Mouse (Mus musculus) liver, adult 2 months (tissue): ENCODE data around the gene Oasl2. TPM values are rescaled to one million over a fixed set of nuclear protein-coding genes. Genes with fewer than 3 reads are reported as not detected.
"Not testable (repeated sequence)": the region's sequence is repeated elsewhere in the genome, so short reads cannot be mapped to it uniquely, and the experiment has no call there.

Experiments used
- DNase-seq: peaks from one replicate; pipeline ENCODE4 v3.0.0-alpha.2; 2011; ENCODE audit warnings: low read depth, low spot score; ENCODE audit errors: extremely low read depth
- H3K27ac ChIP-seq: fragments of 200-500 bp; replicated peaks from 2 replicates; pipeline ENCODE4 v1.5.1; 2012; ENCODE audit warnings: low read depth, mild to moderate bottlenecking, control low read depth, inconsistent platforms, low read length; ENCODE audit not compliant: insufficient read depth
- H3K27me3 ChIP-seq: fragments of 200-500 bp; 2 replicates; pipeline ENCODE4 v1.6.1; 2012; ENCODE audit warnings: mild to moderate bottlenecking, moderate library complexity, low read length, inconsistent platforms; ENCODE audit not compliant: control insufficient read depth, insufficient read depth
- H3K36me3 ChIP-seq: fragments of 200-500 bp; 2 replicates; pipeline ENCODE4 v1.6.1; 2012; ENCODE audit warnings: low read length, inconsistent platforms; ENCODE audit not compliant: control insufficient read depth, insufficient read depth
- H3K4me1 ChIP-seq: fragments of 200-500 bp; 2 replicates; pipeline ENCODE4 v1.6.1; 2011; ENCODE audit warnings: low read length; ENCODE audit not compliant: control insufficient read depth, insufficient read depth
- H3K4me3 ChIP-seq: fragments of 200-500 bp; 2 replicates; pipeline ENCODE4 v1.5.1; 2011; ENCODE audit warnings: low read depth, mild to moderate bottlenecking, control low read depth, low read length, moderate library complexity; ENCODE audit not compliant: insufficient read depth
- H3K79me2 ChIP-seq: fragments of 200-500 bp; 2 replicates; pipeline ENCODE4 v1.6.1; 2012; ENCODE audit warnings: inconsistent platforms, mild to moderate bottlenecking, low read length, moderate library complexity; ENCODE audit not compliant: control insufficient read depth, insufficient read depth
- H3K9ac ChIP-seq: fragments of 200-500 bp; 2 replicates; pipeline ENCODE4 v1.6.1; 2012; ENCODE audit warnings: low read depth, mild to moderate bottlenecking, control low read depth, inconsistent platforms, low read length
- CTCF ChIP-seq: fragments of 200-500 bp; IDR thresholded peaks from 2 replicates; pipeline ENCODE4 v1.5.1; 2011; ENCODE audit warnings: low read depth, low read length, control low read depth
- POLR2A ChIP-seq: fragments of 200-500 bp; IDR thresholded peaks from 2 replicates; pipeline ENCODE4 v1.6.1; 2011; ENCODE audit warnings: low read length, control low read depth; ENCODE audit not compliant: insufficient read depth; ENCODE audit errors: extremely low read depth
- WGBS: fragments of 180-500 bp; shearing (Covaris S2); methylation state at CpG from one replicate; pipeline ENCODE4 v1.1.7; 2018; 5-methylcytosine and 5-hydroxymethylcytosine counted together
- polyA plus RNA-seq: library from polyadenylated mRNA; depleted of rRNA; stranded (reverse); fragments of >200 nt; gene quantifications from 2 replicates; pipeline ENCODE4 v1.2.3, GENCODE M21; 2012; rRNA removed
- total RNA-seq: library from RNA; depleted of rRNA; stranded (reverse); fragments of >200 nt; gene quantifications from 2 replicates; pipeline ENCODE4 v1.2.3, GENCODE M21; 2014; rRNA removed

Gene Oasl2
- total RNA-seq (4.1 and 6.3 TPM in 2 replicates), polyA plus RNA-seq (1.5 and 4.2 TPM in 2 replicates)

GRCm38 (mm10) chr5:114896688-114897373 lies at the start of gene Oasl2:
Oasl2 (plus strand) TSS chr5:114896936.
- H3K27ac ChIP-seq: peak within 1 kb of the TSS; percentile 76

GRCm38 (mm10) chr5:114851565-114852236 lies 45.0 kb upstream of the Oasl2 start:
- Histone ChIP-seq H3K79me2 (no peaks in the 10 kb centered on the region), H3K27me3 (no peaks in the 10 kb centered on the region), H3K9ac (no peak overlapping the region), H3K4me3 (no peak overlapping the region), H3K36me3 (no peaks in the 10 kb centered on the region), H3K27ac (no peak overlapping the region), H3K4me1 (no peaks in the 10 kb centered on the region)
- TF ChIP-seq CTCF (no peak), POLR2A (no peak)
- DNase-seq: no peak
- WGBS: 85% methylated on average over 20 of the region's 20 CpGs

More at GRCm38 (mm10) chr5:114896688-114897373, at the start of gene Oasl2:
- no peak for DNase-seq
- peak within 1 kb of the TSS; percentile 52 for H3K4me3 ChIP-seq
- H3K36me3 ChIP-seq: no peaks in the 10 kb centered on the region
- 62% methylated on average over 13 of the region's 13 CpGs for WGBS
- TF ChIP-seq CTCF (no peak), POLR2A (no peak)
- H3K79me2 ChIP-seq: no peaks in the 10 kb centered on the region
- no peaks in the 10 kb centered on the region for H3K4me1 ChIP-seq
- peak within 1 kb of the TSS; percentile 65 for H3K9ac ChIP-seq
- H3K27me3 ChIP-seq: no peaks in the 10 kb centered on the region

GRCm38 (mm10) chr5:114853364-114853763 lies 43.4 kb upstream of the Oasl2 start, which contains the start of gene 4930519G04Rik:
4930519G04Rik (plus strand) TSS chr5:114853664.
- H3K27me3 ChIP-seq, H3K4me3 ChIP-seq, H3K79me2 ChIP-seq, H3K36me3 ChIP-seq, H3K27ac ChIP-seq, H3K9ac ChIP-seq, DNase-seq, H3K4me1 ChIP-seq: not testable (repeated sequence)
- WGBS: 86% methylated on average over 3 of the region's 5 CpGs

- no peak for TF ChIP-seq CTCF
- no peak within 1 kb of the TSS for H3K27ac ChIP-seq
- DNase-seq: no peak
- H3K27me3 ChIP-seq: no peaks in the 10 kb centered on the region
- no peak within 1 kb of the TSS for H3K9ac ChIP-seq
- H3K4me1 ChIP-seq: no peaks in the 10 kb centered on the region
- H3K79me2 ChIP-seq: no peaks in the 10 kb centered on the region
- H3K4me3 ChIP-seq: no peak within 1 kb of the TSS
- 80% methylated on average over 12 of the region's 12 CpGs for WGBS
- H3K36me3 ChIP-seq: no peaks in the 10 kb centered on the region
Measured at GRCm38 (mm10) chr5:114858582-114858981, 38.2 kb upstream of the Oasl2 start, which contains the start of gene Gm9936. Gm9936 (minus strand) TSS chr5:114858682.

- H3K79me2 ChIP-seq: no peaks in the 10 kb centered on the region
Measured at GRCm38 (mm10) chr5:114859253-114859652, 37.5 kb upstream of the Oasl2 start.

GRCm38 (mm10) chr5:114861730-114862129 lies 35.0 kb upstream of the Oasl2 start:
- H3K36me3 ChIP-seq: no peaks in the 10 kb centered on the region
- no peaks in the 10 kb centered on the region for H3K27me3 ChIP-seq
- H3K4me1 ChIP-seq: no peaks in the 10 kb centered on the region
- H3K79me2 ChIP-seq: no peaks in the 10 kb centered on the region
- WGBS: 27% methylated on average over 6 of the region's 6 CpGs
- H3K9ac ChIP-seq: no peak overlapping the region
- H3K27ac ChIP-seq: no peak overlapping the region
- TF ChIP-seq CTCF: no peak
- TF ChIP-seq POLR2A: no peak
- H3K4me3 ChIP-seq: no peak overlapping the region
- DNase-seq: peak; percentile 12

More at GRCm38 (mm10) chr5:114859253-114859652, 37.5 kb upstream of the Oasl2 start:
- TF ChIP-seq CTCF: peak; percentile 91
- no peak for TF ChIP-seq POLR2A
- no peaks in the 10 kb centered on the region for H3K36me3 ChIP-seq
- no peak overlapping the region for H3K4me3 ChIP-seq
- WGBS: 5% methylated on average over 18 of the region's 18 CpGs
- H3K9ac ChIP-seq: no peak overlapping the region
- DNase-seq: peak; percentile 48
- H3K27ac ChIP-seq: no peak overlapping the region
- no peaks in the 10 kb centered on the region for H3K27me3 ChIP-seq
- no peaks in the 10 kb centered on the region for H3K4me1 ChIP-seq
